13 mouse cellular contexts compared by ENCODE assay signal in genomic region chr5:125154178-125154577, GRCm38 (mm10). TPM values are rescaled to one million over a fixed set of nuclear protein-coding genes. Genes with fewer than 3 reads are reported as not detected.
DNase-seq lines count a peak whose midpoint lies in the region; ATAC-seq lines count a peak whose summit lies in the region.
"Had no signal": no experiment of that assay in that cellular context is flagged by ENCODE, and none has a peak within 500 bp of the region (broad histone marks: within the 10 kb centered on the region; RNA-seq: fewer than 3 reads in every experiment).

No protein-coding gene starts in this region.

- H3K36me3 ChIP-seq in neural tube, embryonic 11.5 days (ENCODE audit: control insufficient read depth, insufficient read depth, low read length) = no peaks in the 10 kb centered on the region
- H3K36me3 ChIP-seq in forebrain, embryonic 15.5 days = no peaks in the 10 kb centered on the region
- peaks cover 8% of the 10 kb centered on the region; the same call in 1 of the 2 replicates for H3K36me3 ChIP-seq in midbrain, embryonic 10.5 days
- H3K36me3 ChIP-seq in neural tube, embryonic 15.5 days = no peaks in the 10 kb centered on the region
- H3K36me3 ChIP-seq in kidney, embryonic 16.5 days (ENCODE audit: insufficient read depth, low read length) = no peaks in the 10 kb centered on the region

- no peak overlapping the region for H3K9ac ChIP-seq in neural tube, embryonic 11.5 days (ENCODE audit: low read length)
- H3K9ac ChIP-seq in forebrain, embryonic 15.5 days (replicated peaks) = no peak overlapping the region
- no peak overlapping the region for H3K9ac ChIP-seq in neural tube, embryonic 15.5 days (replicated peaks)
- no peak overlapping the region for H3K9ac ChIP-seq in kidney, embryonic 16.5 days (replicated peaks; ENCODE audit: low read length)

- peak overlapping the region; percentile 98 for H3K27ac ChIP-seq in neural tube, embryonic 11.5 days (ENCODE audit: low read depth, low read length)
- H3K27ac ChIP-seq in forebrain, embryonic 15.5 days (replicated peaks) = peak overlapping the region; percentile 95
- H3K27ac ChIP-seq in midbrain, embryonic 10.5 days (replicated peaks) = peak overlapping the region; percentile 68
- H3K27ac ChIP-seq in neural tube, embryonic 15.5 days (replicated peaks) = peak overlapping the region; percentile 89
- H3K27ac ChIP-seq in kidney, embryonic 16.5 days (ENCODE audit: low read length) = no peak overlapping the region

- no peak for DNase-seq in neural tube, embryonic 11.5 days (ENCODE audit: low spot score)
- no peak for DNase-seq in neural tube, embryonic 10.5 days (ENCODE audit: extremely low spot score, low spot score)
- DNase-seq in midbrain, embryonic 10.5 days (ENCODE audit: low spot score) = no peak
- no peak for DNase-seq in gastrocnemius, postnatal 36 days
- no peak for DNase-seq in cerebellum, adult 11-12 months
- DNase-seq: adrenal gland, adult 8-10 months; heart, adult 11 months; kidney, postnatal 14 days; lung, postnatal 36 days; right cerebral cortex, adult 18-20 months had no signal

- no peak overlapping the region for H3K4me2 ChIP-seq in neural tube, embryonic 11.5 days (ENCODE audit: low read depth)
- no peak overlapping the region for H3K4me2 ChIP-seq in forebrain, embryonic 15.5 days (replicated peaks)
- no peak overlapping the region for H3K4me2 ChIP-seq in neural tube, embryonic 15.5 days
- H3K4me2 ChIP-seq in kidney, embryonic 16.5 days (replicated peaks; ENCODE audit: low read depth, low read length) = no peak overlapping the region

- intact Hi-C loops in gastrocnemius, postnatal 36 days (cut with DNase I) = no loop called here

- no peaks in the 10 kb centered on the region for H3K27me3 ChIP-seq in neural tube, embryonic 11.5 days (ENCODE audit: control insufficient read depth, insufficient read depth, low read length)
- H3K27me3 ChIP-seq in forebrain, embryonic 15.5 days = no peaks in the 10 kb centered on the region
- no peaks in the 10 kb centered on the region for H3K27me3 ChIP-seq in midbrain, embryonic 10.5 days (ENCODE audit: low read depth, poor library complexity, severe bottlenecking)
- no peaks in the 10 kb centered on the region for H3K27me3 ChIP-seq in neural tube, embryonic 15.5 days (replicated peaks)
- H3K27me3 ChIP-seq in kidney, embryonic 16.5 days (ENCODE audit: insufficient read depth, low read length) = no peaks in the 10 kb centered on the region

- WGBS in neural tube, embryonic 11.5 days = 50% methylated on average over 5 of the region's 5 CpGs
- WGBS in forebrain, embryonic 15.5 days = 10% methylated on average over 5 of the region's 5 CpGs
- WGBS in midbrain, embryonic 10.5 days = 71% methylated on average over 5 of the region's 5 CpGs
- 21% methylated on average over 5 of the region's 5 CpGs for WGBS in neural tube, embryonic 15.5 days
- 78% methylated on average over 5 of the region's 5 CpGs for WGBS in kidney, embryonic 16.5 days

- no peak overlapping the region for H3K4me3 ChIP-seq in neural tube, embryonic 11.5 days (ENCODE audit: low read depth, low read length)
- no peak overlapping the region for H3K4me3 ChIP-seq in forebrain, embryonic 15.5 days
- H3K4me3 ChIP-seq in midbrain, embryonic 10.5 days = no peak overlapping the region
- H3K4me3 ChIP-seq in neural tube, embryonic 15.5 days (replicated peaks) = no peak overlapping the region
- no peak overlapping the region for H3K4me3 ChIP-seq in kidney, embryonic 16.5 days (ENCODE audit: low read length)

- no peaks in the 10 kb centered on the region for H3K9me3 ChIP-seq in neural tube, embryonic 11.5 days (ENCODE audit: control insufficient read depth, low read length)
- H3K9me3 ChIP-seq in forebrain, embryonic 15.5 days = no peaks in the 10 kb centered on the region
- H3K9me3 ChIP-seq in midbrain, embryonic 10.5 days (replicated peaks) = no peaks in the 10 kb centered on the region
- H3K9me3 ChIP-seq in neural tube, embryonic 15.5 days (replicated peaks) = no peaks in the 10 kb centered on the region
- no peaks in the 10 kb centered on the region for H3K9me3 ChIP-seq in kidney, embryonic 16.5 days (ENCODE audit: low read length)

- ATAC-seq in neural tube, embryonic 11.5 days (ENCODE audit: insufficient read depth, low FRiP score, low TSS enrichment) = no peak
- ATAC-seq in forebrain, embryonic 15.5 days (replicated peaks) = no peak
- ATAC-seq in neural tube, embryonic 15.5 days (ENCODE audit: low FRiP score) = no peak
- no peak for ATAC-seq in kidney, embryonic 16.5 days (ENCODE audit: low FRiP score, low TSS enrichment)

- peaks cover 88% of the 10 kb centered on the region for H3K4me1 ChIP-seq in neural tube, embryonic 11.5 days (ENCODE audit: control insufficient read depth, insufficient read depth, low read length)
- H3K4me1 ChIP-seq in forebrain, embryonic 15.5 days = peaks cover 100% of the 10 kb centered on the region
- peaks cover 93% of the 10 kb centered on the region for H3K4me1 ChIP-seq in midbrain, embryonic 10.5 days
- peaks cover 97% of the 10 kb centered on the region for H3K4me1 ChIP-seq in neural tube, embryonic 15.5 days
- H3K4me1 ChIP-seq in kidney, embryonic 16.5 days (ENCODE audit: insufficient read depth, low read length) = peaks cover 89% of the 10 kb centered on the region

RNA-seq across cellular contexts. Expression of gene Ncor2, which starts 24.8 kb away (rescaled TPM):
- polyA plus RNA-seq in neural tube, embryonic 11.5 days (2014; fragmentation: Nextera tagmentation; extraction: Ambion mirVana) = 23.6 and 24.3 TPM in 2 replicates
- polyA plus RNA-seq in forebrain, embryonic 15.5 days (2015; fragmentation: Nextera tagmentation; extraction: Ambion mirVana) = 30.2 and 31.6 TPM in 2 replicates
- polyA plus RNA-seq in midbrain, embryonic 10.5 days (2016; fragmentation: Nextera tagmentation; extraction: Ambion mirVana) = 16.2 and 19.1 TPM in 2 replicates
- polyA plus RNA-seq in neural tube, embryonic 15.5 days (2015; fragmentation: Nextera tagmentation; extraction: Ambion mirVana) = 24.2 and 28.5 TPM in 2 replicates
- polyA plus RNA-seq in kidney, embryonic 16.5 days (2015; fragmentation: Nextera tagmentation; extraction: Ambion mirVana) = 25.9 and 27.5 TPM in 2 replicates
- total RNA-seq in gastrocnemius, postnatal 36 days (2021) = 100 to 1,000 TPM; 102 to 112 TPM
